7 mouse cellular contexts compared by ENCODE assay signal in the genomic region with DNA sequence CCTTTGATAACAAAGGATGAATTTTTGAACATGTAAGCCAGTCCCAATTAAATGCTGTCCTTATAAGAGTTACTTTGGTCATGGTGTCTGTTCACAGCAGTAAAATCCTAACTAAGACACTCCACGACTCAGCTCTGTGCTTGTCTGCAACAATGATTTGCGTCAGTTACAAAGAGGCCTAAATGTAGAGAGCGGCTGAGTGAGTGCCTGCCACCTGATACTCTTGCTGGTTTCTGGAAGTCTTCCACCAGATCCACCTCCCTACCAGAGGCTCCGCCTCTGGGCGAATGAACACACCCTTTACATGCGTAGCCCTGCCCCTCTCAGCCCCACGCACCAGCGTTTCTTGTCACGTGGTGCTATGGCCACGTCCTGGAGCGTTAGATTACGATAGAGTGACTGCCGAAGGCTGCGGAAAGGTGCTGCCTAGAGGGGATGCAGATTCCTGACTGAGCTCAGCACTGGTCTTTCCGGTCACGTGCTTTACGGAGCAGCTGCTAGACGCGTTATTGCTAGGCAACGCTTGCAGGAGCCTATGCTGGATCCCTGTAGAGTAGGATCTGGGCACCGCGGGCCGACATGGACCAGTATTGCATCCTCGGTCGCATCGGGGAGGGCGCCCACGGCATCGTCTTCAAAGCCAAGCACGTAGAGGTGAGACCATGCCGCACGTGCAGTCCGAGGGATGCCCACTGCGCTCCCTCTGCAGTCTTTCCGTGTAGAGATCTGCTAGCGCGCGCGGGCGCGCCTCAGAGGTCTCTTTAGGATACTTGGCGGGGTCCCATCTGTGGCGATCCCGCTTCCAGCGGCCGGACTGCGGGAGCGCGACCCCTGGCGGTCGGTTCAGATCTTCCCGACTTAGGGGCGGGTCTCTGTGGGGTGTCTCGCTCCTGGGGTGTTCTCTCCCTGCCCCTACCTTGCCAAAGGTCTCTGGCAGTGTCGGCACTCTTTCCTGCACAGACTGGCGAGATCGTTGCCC. TPM values are rescaled to one million over a fixed set of nuclear protein-coding genes. Genes with fewer than 3 reads are reported as not detected.
A peak's percentile ranks its signal among the peaks of the same experiment; 100 is the strongest.
DNase-seq lines count a peak whose midpoint lies in the region; ATAC-seq and TF ChIP-seq lines count a peak whose summit lies in the region.

Gene Cdk20, plus strand, starts transcription at position 298 of the 979 bp plus-strand sequence.

- H3K9me3 ChIP-seq in embryonic facial prominence, embryonic 10.5 days: no peaks in the 10 kb centered on the region
- H3K9me3 ChIP-seq in intestine, postnatal 0 days (ENCODE audit: control insufficient read depth): no peaks in the 10 kb centered on the region
- H3K9me3 ChIP-seq in midbrain, embryonic 12.5 days: no peaks in the 10 kb centered on the region

- TF ChIP-seq POLR2A in small intestine, adult 2 months (IDR thresholded peaks at IDR 0.05; ENCODE audit: low read depth, low read length): peak; percentile 50; the same call in 1 of the 2 replicates

- under 1% methylated on average over 57 of the region's 57 CpGs for WGBS in embryonic facial prominence, embryonic 10.5 days
- WGBS in intestine, postnatal 0 days: under 1% methylated on average over 57 of the region's 57 CpGs
- under 1% methylated on average over 57 of the region's 57 CpGs for WGBS in midbrain, embryonic 12.5 days
- under 1% methylated on average over 57 of the region's 57 CpGs for WGBS in small intestine, adult 2 months

- H3K27me3 ChIP-seq in embryonic facial prominence, embryonic 10.5 days (replicated peaks; ENCODE audit: low read depth, poor library complexity, severe bottlenecking): no peaks in the 10 kb centered on the region
- H3K27me3 ChIP-seq in intestine, postnatal 0 days (replicated peaks; ENCODE audit: control insufficient read depth, insufficient read depth, low read length): no peaks in the 10 kb centered on the region
- no peaks in the 10 kb centered on the region for H3K27me3 ChIP-seq in midbrain, embryonic 12.5 days
- H3K27me3 ChIP-seq in small intestine, adult 2 months (ENCODE audit: control insufficient read depth, insufficient read depth, low read length): no peaks in the 10 kb centered on the region

- peak within 1 kb of the TSS; percentile 40 for H3K9ac ChIP-seq in intestine, postnatal 0 days (ENCODE audit: low read depth, low read length)
- H3K9ac ChIP-seq in midbrain, embryonic 12.5 days (replicated peaks): peak within 1 kb of the TSS; percentile 66

- peak; percentile 89 for DNase-seq in adrenal gland, postnatal 10 days
- peak; percentile 94 for DNase-seq in embryonic facial prominence, embryonic 10.5 days (ENCODE audit: low spot score)
- DNase-seq in gonadal fat pad, adult 2 months (ENCODE audit: low read depth): peak; percentile 47
- DNase-seq in left cerebral cortex, postnatal 4 days: peak; percentile 88

- ATAC-seq in intestine, postnatal 0 days: peak; percentile 99
- peak; percentile 98 for ATAC-seq in midbrain, embryonic 12.5 days (ENCODE audit: low FRiP score, low read depth)

- H3K27ac ChIP-seq in embryonic facial prominence, embryonic 10.5 days (replicated peaks): peak within 1 kb of the TSS; percentile 87
- H3K27ac ChIP-seq in intestine, postnatal 0 days (ENCODE audit: low read depth, low read length): peak within 1 kb of the TSS; percentile 76
- peak within 1 kb of the TSS; percentile 93 for H3K27ac ChIP-seq in midbrain, embryonic 12.5 days (replicated peaks)
- H3K27ac ChIP-seq in small intestine, adult 2 months (ENCODE audit: insufficient read depth, low read depth, low read length): peak within 1 kb of the TSS; percentile 53

- 0 out of 2 replicates have a peak, but pooled peaks cover 2% of the 10 kb centered on the region for H3K36me3 ChIP-seq in embryonic facial prominence, embryonic 10.5 days (replicated peaks)
- no peaks in the 10 kb centered on the region for H3K36me3 ChIP-seq in intestine, postnatal 0 days (ENCODE audit: control insufficient read depth, insufficient read depth)
- 0 out of 2 replicates have a peak, but pooled peaks cover 7% of the 10 kb centered on the region for H3K36me3 ChIP-seq in midbrain, embryonic 12.5 days
- no peaks in the 10 kb centered on the region for H3K36me3 ChIP-seq in small intestine, adult 2 months (ENCODE audit: control insufficient read depth, insufficient read depth, low read length)

- peak within 1 kb of the TSS; percentile 86 for H3K4me2 ChIP-seq in intestine, postnatal 0 days (replicated peaks; ENCODE audit: low read depth)
- H3K4me2 ChIP-seq in midbrain, embryonic 12.5 days (replicated peaks): peak within 1 kb of the TSS; percentile 68

- peak; percentile 85 for TF ChIP-seq CTCF in intestine, postnatal 0 days (IDR thresholded peaks at IDR 0.05; ENCODE audit: low read depth)
- TF ChIP-seq CTCF in small intestine, adult 2 months (IDR thresholded peaks at IDR 0.05; ENCODE audit: extremely low read depth, insufficient read length, insufficient replicate concordance, low read depth, low read length): peak; percentile 81

- peak within 1 kb of the TSS; percentile 66 for H3K4me3 ChIP-seq in embryonic facial prominence, embryonic 10.5 days
- H3K4me3 ChIP-seq in intestine, postnatal 0 days (ENCODE audit: low read depth, low read length): peak within 1 kb of the TSS; percentile 67
- H3K4me3 ChIP-seq in midbrain, embryonic 12.5 days: peak within 1 kb of the TSS; percentile 65
- H3K4me3 ChIP-seq in small intestine, adult 2 months (ENCODE audit: low read depth, low read length): peak within 1 kb of the TSS; percentile 71

- peaks cover 12% of the 10 kb centered on the region for H3K4me1 ChIP-seq in embryonic facial prominence, embryonic 10.5 days
- H3K4me1 ChIP-seq in intestine, postnatal 0 days (replicated peaks; ENCODE audit: control insufficient read depth, insufficient read depth, low read length): no peaks in the 10 kb centered on the region
- peaks cover 12% of the 10 kb centered on the region for H3K4me1 ChIP-seq in midbrain, embryonic 12.5 days
- H3K4me1 ChIP-seq in small intestine, adult 2 months (ENCODE audit: control insufficient read depth, insufficient read depth, insufficient read length, low read length): peaks cover 2% of the 10 kb centered on the region; the same call in 1 of the 2 replicates

- intact Hi-C loops in left cerebral cortex, postnatal 4 days (cut with DNase I): loop anchor here (10.0 kb wide), 2 partner anchors 188 to 268 kb away; partner anchors contain the start of gene Habp4

RNA-seq across cellular contexts. Expression of gene Cdk20, which starts in this region (rescaled TPM):
- total RNA-seq in adrenal gland, postnatal 10 days (2021): 1 to 10 TPM; 3.9 to 5.9 TPM
- 10.2 and 11.7 TPM in 2 replicates for polyA plus RNA-seq in embryonic facial prominence, embryonic 10.5 days (2016; fragmentation: Nextera tagmentation; extraction: Ambion mirVana)
- polyA plus RNA-seq in gonadal fat pad, adult 2 months (2012; rRNA removed): 12.0 and 14.4 TPM in 2 replicates
- 4.1 and 4.3 TPM in 2 replicates for polyA plus RNA-seq in intestine, postnatal 0 days (2015; fragmentation: Nextera tagmentation; extraction: Ambion mirVana)
- total RNA-seq in left cerebral cortex, postnatal 4 days (2021): 10 to 100 TPM; 20.0 to 20.1 TPM
- 12.6 and 12.8 TPM in 2 replicates for polyA plus RNA-seq in midbrain, embryonic 12.5 days (2016; fragmentation: Nextera tagmentation; extraction: Ambion mirVana)
- polyA plus RNA-seq in small intestine, adult 2 months (2012; rRNA removed): 5.4 and 5.8 TPM in 2 replicates

Comparison
In these comparisons a context has a peak if more than half of its experiments do, and no peak if none do; other contexts are left out.
1. Peak in every context shown above with its lines: DNase-seq, ATAC-seq, H3K4me3 ChIP-seq and H3K27ac ChIP-seq.